Mouse (Mus musculus) kidney, postnatal 0 days (tissue): ENCODE results near the gene Coq9. TPM values are rescaled to one million over a fixed set of nuclear protein-coding genes. Genes with fewer than 3 reads are reported as not detected.

Experiments
- ATAC-seq: fragments of 200-750 bp; cut with Nextera tagmentation; replicated peaks from 2 replicates; pipeline ENCODE4 v1.8.0; 2017; ENCODE audit warnings: low read depth, moderate number of reproducible peaks, moderate TSS enrichment, moderate library complexity; ENCODE audit not compliant: low FRiP score
- DNase-seq: peaks from one replicate; pipeline ENCODE4 v3.0.0-alpha.2; 2016; ENCODE audit warnings: low spot score
- H3K27ac ChIP-seq: fragments of 300-500 bp; sonication (generic); 2 replicates; pipeline ENCODE4 v1.5.1; 2014; ENCODE audit warnings: mild to moderate bottlenecking
- H3K27me3 ChIP-seq: fragments of 300-500 bp; sonication (generic); 2 replicates; pipeline ENCODE4 v1.6.1; 2014; ENCODE audit warnings: low read length, mixed read lengths; ENCODE audit not compliant: insufficient read depth
- H3K36me3 ChIP-seq: fragments of 300-500 bp; sonication (generic); 2 replicates; pipeline ENCODE4 v1.6.1; 2014; ENCODE audit warnings: low read length, mixed read lengths; ENCODE audit not compliant: insufficient read depth
- H3K4me1 ChIP-seq: fragments of 300-500 bp; sonication (generic); replicated peaks from 2 replicates; pipeline ENCODE4 v1.6.1; 2014; ENCODE audit warnings: antibody characterized with exemption, low read length, mixed read lengths; ENCODE audit not compliant: insufficient read depth
- H3K4me2 ChIP-seq: fragments of 300-500 bp; sonication (generic); 2 replicates; pipeline ENCODE4 v1.6.1; 2014; ENCODE audit warnings: mild to moderate bottlenecking, low read length, moderate library complexity, mixed read lengths
- H3K4me3 ChIP-seq: fragments of 300-500 bp; sonication (generic); replicated peaks from 2 replicates; pipeline ENCODE4 v1.5.1; 2014; ENCODE audit warnings: low read depth, low read length
- H3K9ac ChIP-seq: fragments of 300-500 bp; sonication (generic); 2 replicates; pipeline ENCODE4 v1.6.1; 2014; ENCODE audit warnings: low read depth, low read length
- H3K9me3 ChIP-seq: fragments of 300-500 bp; sonication (generic); replicated peaks from 2 replicates; pipeline ENCODE4 v1.6.1; 2016; ENCODE audit warnings: low read length, inconsistent platforms, mixed read lengths
- CTCF ChIP-seq: IDR thresholded peaks from 2 replicates; pipeline ENCODE4 v1.5.1; 2016; ENCODE audit warnings: antibody characterized with exemption, low read depth, mild to moderate bottlenecking, moderate library complexity
- WGBS: fragments of 180-500 bp; shearing (Covaris S2); extraction: QIAGEN DNeasy Blood & Tissue Kit; methylation state at CpG from one replicate; pipeline ENCODE4 v1.1.7; 2014; 5-methylcytosine and 5-hydroxymethylcytosine counted together
- polyA plus RNA-seq: library from polyadenylated mRNA; unstranded; fragments of >200 nt; fragmentation: Nextera tagmentation; extraction: Ambion mirVana; gene quantifications from 2 replicates; pipeline ENCODE4 v1.2.1, GENCODE M21; 2015

The Coq9 gene
- polyA plus RNA-seq, 1 experiment from 2014 or later = 101 TPM

- WGBS = 81% methylated on average over 10 of the region's 10 CpGs
- DNase-seq = no peak
These were observed 26.0 kb downstream of the Coq9 start for GRCm38 (mm10) chr8:94863897-94864673.

GRCm38 (mm10) chr8:94865292-94865691 is 27.2 kb downstream of the Coq9 start:
- no peak for TF ChIP-seq CTCF
- Histone ChIP-seq H3K4me3 (no peak overlapping the region), H3K4me1 (peaks cover 3% of the 10 kb centered on the region), H3K27ac (no peak overlapping the region), H3K27me3 (no peaks in the 10 kb centered on the region), H3K36me3 (peaks cover 32% of the 10 kb centered on the region), H3K4me2 (no peak overlapping the region), H3K9ac (no peak overlapping the region), H3K9me3 (no peaks in the 10 kb centered on the region)
- DNase-seq (no peak), ATAC-seq (no peak)
- 78% methylated on average over 10 of the region's 10 CpGs for WGBS

More at GRCm38 (mm10) chr8:94863897-94864673, 26.0 kb downstream of the Coq9 start:
- ATAC-seq = no peak
- no peaks in the 10 kb centered on the region for H3K9me3 ChIP-seq
- TF ChIP-seq CTCF = peak; percentile 29; the same call in 1 of the 2 replicates
- no peak overlapping the region for H3K27ac ChIP-seq
- no peak overlapping the region for H3K9ac ChIP-seq
- peaks cover 37% of the 10 kb centered on the region for H3K36me3 ChIP-seq
- H3K4me3 ChIP-seq = no peak overlapping the region
- H3K27me3 ChIP-seq = no peaks in the 10 kb centered on the region
- H3K4me1 ChIP-seq = no peaks in the 10 kb centered on the region; the same call in 1 of the 2 replicates
- no peak overlapping the region for H3K4me2 ChIP-seq

GRCm38 (mm10) chr8:94866921-94867320 is 28.8 kb downstream of the Coq9 start:
- H3K4me1 ChIP-seq = peaks cover 15% of the 10 kb centered on the region
- H3K27me3 ChIP-seq = no peaks in the 10 kb centered on the region
- no peak overlapping the region for H3K9ac ChIP-seq
- no peak overlapping the region for H3K4me3 ChIP-seq
- H3K36me3 ChIP-seq = peaks cover 27% of the 10 kb centered on the region
- no peak for DNase-seq
- no peak for TF ChIP-seq CTCF
- H3K9me3 ChIP-seq = no peaks in the 10 kb centered on the region
- no peak for ATAC-seq
- WGBS = 86% methylated on average over 9 of the region's 9 CpGs
- no peak overlapping the region for H3K4me2 ChIP-seq
- no peak overlapping the region for H3K27ac ChIP-seq

- Histone ChIP-seq H3K9ac (no peak overlapping the region), H3K9me3 (no peaks in the 10 kb centered on the region), H3K36me3 (peaks cover 20% of the 10 kb centered on the region; the same call in 1 of the 2 replicates), H3K4me3 (no peak overlapping the region), H3K4me1 (peaks cover 15% of the 10 kb centered on the region), H3K4me2 (no peak overlapping the region), H3K27me3 (no peaks in the 10 kb centered on the region), H3K27ac (no peak overlapping the region)
- DNase-seq (no peak), ATAC-seq (no peak)
- TF ChIP-seq CTCF = no peak
- WGBS = 79% methylated on average over 7 of the region's 7 CpGs
These were observed 31.0 kb downstream of the Coq9 start for GRCm38 (mm10) chr8:94869146-94869545.

GRCm38 (mm10) chr8:94870003-94870402 is 31.9 kb downstream of the Coq9 start:
- no peak for DNase-seq
- Histone ChIP-seq H3K4me3 (peak overlapping the region; percentile 40; the same call in 1 of the 2 replicates), H3K9ac (peak overlapping the region; percentile 54; the same call in 1 of the 2 replicates), H3K4me1 (peaks cover 20% of the 10 kb centered on the region), H3K27me3 (no peaks in the 10 kb centered on the region), H3K4me2 (peak overlapping the region; percentile 84; the same call in 1 of the 2 replicates), H3K9me3 (no peaks in the 10 kb centered on the region), H3K27ac (no peak overlapping the region), H3K36me3 (peaks cover 14% of the 10 kb centered on the region; the same call in 1 of the 2 replicates)
- no peak for ATAC-seq
- WGBS = 29% methylated on average over 4 of the region's 4 CpGs
- no peak for TF ChIP-seq CTCF

GRCm38 (mm10) chr8:94870474-94871107 is 32.5 kb downstream of the Coq9 start:
- ATAC-seq (no peak), DNase-seq (no peak)
- Histone ChIP-seq H3K9me3 (no peaks in the 10 kb centered on the region), H3K4me1 (peaks cover 26% of the 10 kb centered on the region), H3K4me3 (peak overlapping the region; percentile 40), H3K4me2 (peak overlapping the region; percentile 84), H3K27me3 (no peaks in the 10 kb centered on the region), H3K9ac (peak overlapping the region; percentile 54), H3K36me3 (peaks cover 8% of the 10 kb centered on the region; the same call in 1 of the 2 replicates), H3K27ac (0 out of 2 replicates have a peak overlapping the region, but pooled peaks have one; percentile 69)
- no peak for TF ChIP-seq CTCF
- 6% methylated on average over 22 of the region's 22 CpGs for WGBS
